Mouse (Mus musculus): ENCODE results near the gene Wdr59.

DNA sequence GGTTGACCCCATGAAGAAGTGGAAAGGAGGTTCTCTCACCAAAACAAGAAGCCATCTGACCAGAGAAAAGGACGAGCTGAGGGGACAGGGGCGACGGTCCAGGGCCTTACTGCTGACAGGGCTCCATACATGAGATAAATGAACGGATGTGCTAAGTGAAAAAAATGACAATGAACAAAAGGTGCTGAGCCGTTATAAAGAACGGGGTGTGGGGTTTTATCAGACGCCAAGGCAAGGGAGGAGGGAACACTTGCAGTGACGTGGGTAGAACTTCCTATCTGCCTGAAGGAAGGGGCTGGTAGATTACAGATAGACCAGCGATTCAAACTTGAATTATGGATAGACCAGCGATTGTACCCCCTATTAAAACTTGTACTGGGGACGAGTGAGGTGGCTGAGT lies 12.6 kb downstream of the Wdr59 start:
- TF ChIP-seq CTCF (IDR thresholded peaks at IDR 0.05; ENCODE audit: low read depth, low read length): no peak
- TF ChIP-seq GATA1 (IDR thresholded peaks at IDR 0.05; ENCODE audit: borderline replicate concordance, low read length): no peak
- no peak for TF ChIP-seq TAL1 (conservative IDR thresholded peaks at IDR 0.05; ENCODE audit: low read depth, low read length)
- TF ChIP-seq POLR2AphosphoS5 (IDR thresholded peaks at IDR 0.05; ENCODE audit: insufficient replicate concordance, low read depth, low read length): no peak

Data from G1E (cell line).